Mouse (Mus musculus): ENCODE results near the gene Dbn1. TPM values are rescaled to one million over a fixed set of nuclear protein-coding genes. Genes with fewer than 3 reads are reported as not detected.

The Dbn1 gene
- 158 TPM for polyA plus RNA-seq (2021)

GRCm38 (mm10) chr13:55487578-55488498 lies at the start of gene Dbn1:
Gene Dbn1 (minus strand): TSS chr13:55488111.
- no peaks in the 10 kb centered on the region for H3K27me3 ChIP-seq
- DNase-seq (ENCODE audit: low read depth, low spot score) (no peak), ATAC-seq (peak; percentile 41)
- POLR2A ChIA-PET, result interaction anchor here (0.6 to 1.7 kb wide), 6 partner anchors 13 to 394 kb away, joined by 3 to 8 read pairs (median 4); no protein-coding TSS in a partner anchor
- in situ Hi-C loops (cut with MboI; ENCODE audit: low pct_unique_long_range_greater_than_20kb), result no loop called here
- no peak for TF ChIP-seq CTCF (IDR thresholded peaks at IDR 0.05)
- CTCF ChIA-PET, result interaction anchor here (0.6 kb wide), 1 partner anchor 26 kb away, joined by 3 read pairs; no protein-coding TSS in a partner anchor

GRCm38 (mm10) chr13:55536194-55537175 lies 48.6 kb upstream of the Dbn1 start, which contains the start of gene Ddx41:
Gene Ddx41 (minus strand): TSS chr13:55536658.
- no peaks in the 10 kb centered on the region for H3K27me3 ChIP-seq
- DNase-seq (ENCODE audit: low read depth, low spot score) (peak; percentile 98), ATAC-seq (peak; percentile 87)
- in situ Hi-C loops (cut with MboI; ENCODE audit: low pct_unique_long_range_greater_than_20kb), result no loop called here
- CTCF ChIA-PET, result interaction anchor here (0.7 to 1.6 kb wide), 10 partner anchors 9 to 71 kb away, joined by 3 to 9 read pairs (median 3); no protein-coding TSS in a partner anchor
- TF ChIP-seq CTCF (IDR thresholded peaks at IDR 0.05), result no peak
- POLR2A ChIA-PET, result interaction anchor here (0.6 to 0.8 kb wide), 2 partner anchors 113 to 131 kb away, joined by 3 read pairs; no protein-coding TSS in a partner anchor

- in situ Hi-C loops (cut with MboI; ENCODE audit: low pct_unique_long_range_greater_than_20kb), result no loop called here
- TF ChIP-seq CTCF (IDR thresholded peaks at IDR 0.05), result no peak
- POLR2A ChIA-PET, result interaction anchor here (0.6 kb wide), 1 partner anchor 114 kb away, joined by 3 read pairs; no protein-coding TSS in a partner anchor
- no peak for DNase-seq (ENCODE audit: low read depth, low spot score)
- CTCF ChIA-PET, result interaction anchor here (0.7 to 1.6 kb wide), 8 partner anchors 8 to 70 kb away, joined by 3 to 9 read pairs (median 4); no protein-coding TSS in a partner anchor
- peak; percentile 2 for ATAC-seq
- no peaks in the 10 kb centered on the region for H3K27me3 ChIP-seq
Measured at GRCm38 (mm10) chr13:55535796-55536193, 47.9 kb upstream of the Dbn1 start.

DNA sequence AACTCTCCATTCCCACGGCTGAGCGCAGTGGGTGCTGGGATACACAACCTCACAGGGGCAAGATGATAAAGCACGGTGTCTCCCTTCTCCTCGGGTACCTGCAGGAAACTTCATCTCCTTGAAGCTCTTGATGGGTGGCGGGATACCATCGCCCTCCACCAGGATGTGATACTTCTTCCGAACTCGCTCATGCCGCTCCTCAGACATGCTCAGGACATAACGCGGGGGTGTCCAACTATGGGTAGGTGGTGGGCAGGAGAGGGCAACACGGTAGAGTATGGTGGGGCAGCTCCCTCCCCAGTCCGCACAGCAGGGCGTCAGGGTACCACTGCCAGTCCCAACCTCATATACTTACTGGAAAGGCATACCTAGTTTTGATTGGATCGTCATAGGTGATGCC lies 47.3 kb upstream of the Dbn1 start:
- H3K27me3 ChIP-seq, result no peaks in the 10 kb centered on the region
- POLR2A ChIA-PET, result interaction anchor here (0.6 kb wide), 1 partner anchor 40 kb away, joined by 4 read pairs; no protein-coding TSS in a partner anchor
- in situ Hi-C loops (cut with MboI; ENCODE audit: low pct_unique_long_range_greater_than_20kb), result no loop called here
- ATAC-seq (no peak), DNase-seq (ENCODE audit: low read depth, low spot score) (no peak)
- CTCF ChIA-PET, result interaction anchor here (0.8 kb wide), 1 partner anchor 72 kb away, joined by 3 read pairs; no protein-coding TSS in a partner anchor
- no peak for TF ChIP-seq CTCF (IDR thresholded peaks at IDR 0.05)

- POLR2A ChIA-PET, result no interaction called here
- in situ Hi-C loops (cut with MboI; ENCODE audit: low pct_unique_long_range_greater_than_20kb), result no loop called here
- TF ChIP-seq CTCF (IDR thresholded peaks at IDR 0.05), result no peak
- ATAC-seq (no peak), DNase-seq (ENCODE audit: low read depth, low spot score) (no peak)
- CTCF ChIA-PET, result interaction anchor here (2.6 kb wide), 1 partner anchor 16 kb away, joined by 7 read pairs; the partner anchor contains the start of gene Pdlim7
- H3K27me3 ChIP-seq, result no peaks in the 10 kb centered on the region
Measured at GRCm38 (mm10) chr13:55529198-55529915, 41.4 kb upstream of the Dbn1 start, which contains the start of gene Dok3. Gene Dok3 (minus strand): TSS chr13:55529296.

GRCm38 (mm10) chr13:55527834-55528772 lies 40.2 kb upstream of the Dbn1 start:
- CTCF ChIA-PET, result interaction anchor here (1.0 to 2.6 kb wide), 2 partner anchors 8 to 14 kb away, joined by 4 to 7 read pairs; partner anchors contain the start of genes Ddx41 and Pdlim7
- in situ Hi-C loops (cut with MboI; ENCODE audit: low pct_unique_long_range_greater_than_20kb), result no loop called here
- POLR2A ChIA-PET, result no interaction called here
- no peaks in the 10 kb centered on the region for H3K27me3 ChIP-seq
- ATAC-seq (no peak), DNase-seq (ENCODE audit: low read depth, low spot score) (no peak)
- TF ChIP-seq CTCF (IDR thresholded peaks at IDR 0.05), result no peak

GRCm38 (mm10) chr13:55527212-55527611 lies 39.3 kb upstream of the Dbn1 start:
- TF ChIP-seq CTCF (IDR thresholded peaks at IDR 0.05), result no peak
- no peaks in the 10 kb centered on the region for H3K27me3 ChIP-seq
- ChIA-PET CTCF (interaction anchor here (1.0 to 2.6 kb wide), 2 partner anchors 9 to 13 kb away, joined by 4 to 7 read pairs; partner anchors contain the start of genes Ddx41 and Pdlim7), POLR2A (no interaction called here)
- ATAC-seq (no peak), DNase-seq (ENCODE audit: low read depth, low spot score) (no peak)
- in situ Hi-C loops (cut with MboI; ENCODE audit: low pct_unique_long_range_greater_than_20kb), result no loop called here

- no peak for TF ChIP-seq CTCF (IDR thresholded peaks at IDR 0.05)
- no peaks in the 10 kb centered on the region for H3K27me3 ChIP-seq
- POLR2A ChIA-PET, result no interaction called here
- DNase-seq (ENCODE audit: low read depth, low spot score) (no peak), ATAC-seq (no peak)
- in situ Hi-C loops (cut with MboI; ENCODE audit: low pct_unique_long_range_greater_than_20kb), result no loop called here
- CTCF ChIA-PET, result interaction anchor here (1.8 kb wide), 1 partner anchor 119 kb away, joined by 6 read pairs; no protein-coding TSS in a partner anchor
Measured at GRCm38 (mm10) chr13:55525733-55526553, 38.0 kb upstream of the Dbn1 start.

Measured in Patski (cell line).